Mouse (Mus musculus) testis, postnatal 14 days (tissue): ENCODE results near the gene Tmem131.
"Not testable (repeated sequence)": the region's sequence is repeated elsewhere in the genome, so short reads cannot be mapped to it uniquely, and the experiment has no call there.

ENCODE experiments used
- DNase-seq: peaks from one replicate; pipeline ENCODE4 v3.0.0; 2021; ENCODE audit warnings: low spot score

The Tmem131 gene

GRCm38 (mm10) chr1:36917423-36917822, 26.0 kb downstream of the Tmem131 start:
- DNase-seq, result no peak

DNA sequence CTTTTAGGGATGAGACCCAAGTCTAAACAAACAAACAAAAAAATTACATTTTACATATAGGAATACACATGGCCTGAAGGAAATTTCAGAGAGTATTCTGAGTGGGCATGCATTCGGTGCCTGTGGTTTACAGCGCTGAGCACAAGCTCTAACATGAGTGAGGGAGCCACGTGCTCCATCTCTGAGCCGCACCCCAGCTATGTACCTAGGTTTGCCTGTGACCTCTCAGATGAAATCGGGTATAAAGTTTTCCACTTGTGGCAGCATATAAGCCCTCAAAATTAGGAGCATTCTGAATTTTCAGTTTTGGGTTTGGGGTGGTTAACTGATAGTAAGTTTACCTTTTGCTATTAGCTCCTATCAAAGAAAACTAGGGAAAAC, 28.3 kb downstream of the Tmem131 start:
- DNase-seq, result no peak

GRCm38 (mm10) chr1:36914455-36915199, 28.8 kb downstream of the Tmem131 start:
- no peak for DNase-seq

GRCm38 (mm10) chr1:36913806-36914205, 29.7 kb downstream of the Tmem131 start:
- no peak for DNase-seq

DNA sequence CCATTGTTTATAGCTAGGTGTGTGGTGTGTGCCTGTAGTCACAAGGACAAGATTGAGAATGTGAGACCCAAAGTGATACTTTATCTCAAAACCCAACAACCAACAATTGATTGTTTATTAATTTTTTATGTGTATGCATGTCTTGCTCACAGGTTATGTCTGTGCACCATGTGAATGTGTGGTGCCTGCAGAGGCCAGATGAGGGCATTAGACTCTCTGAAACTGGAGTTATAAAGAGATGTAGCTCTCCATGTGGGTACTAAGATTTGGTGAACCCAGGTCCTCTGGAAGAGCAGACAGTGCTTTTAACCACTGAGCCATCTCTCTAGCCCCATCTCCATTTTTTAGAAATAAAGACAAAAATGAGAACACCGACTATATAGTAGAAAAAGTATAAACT, 31.2 kb downstream of the Tmem131 start:
- no peak for DNase-seq

DNA sequence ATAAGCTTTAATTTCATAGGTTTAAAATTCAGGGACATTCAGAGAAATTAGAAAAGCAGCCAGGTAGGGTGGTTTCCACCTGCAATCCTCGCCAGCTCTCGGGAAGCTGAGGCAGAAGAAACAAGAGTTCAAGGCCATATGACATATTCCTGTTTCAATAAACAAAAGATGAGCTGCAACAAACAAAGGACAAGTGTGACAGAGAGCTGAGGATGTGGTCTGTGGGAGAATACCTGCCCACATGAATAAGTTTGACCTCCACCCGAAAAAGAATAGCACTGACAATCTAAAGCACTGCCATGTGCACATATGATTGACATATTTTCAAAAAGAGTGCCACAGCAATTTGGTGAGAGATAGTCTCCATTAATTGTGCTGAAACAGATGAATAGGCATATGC, 31.9 kb downstream of the Tmem131 start:
- DNase-seq, result no peak

GRCm38 (mm10) chr1:36910397-36910796, 33.1 kb downstream of the Tmem131 start:
- no peak for DNase-seq

- DNase-seq, result not testable (repeated sequence)
Measured at GRCm38 (mm10) chr1:36909965-36910364, 33.5 kb downstream of the Tmem131 start.

GRCm38 (mm10) chr1:36905216-36905615, 38.2 kb downstream of the Tmem131 start:
- DNase-seq, result no peak

DNA sequence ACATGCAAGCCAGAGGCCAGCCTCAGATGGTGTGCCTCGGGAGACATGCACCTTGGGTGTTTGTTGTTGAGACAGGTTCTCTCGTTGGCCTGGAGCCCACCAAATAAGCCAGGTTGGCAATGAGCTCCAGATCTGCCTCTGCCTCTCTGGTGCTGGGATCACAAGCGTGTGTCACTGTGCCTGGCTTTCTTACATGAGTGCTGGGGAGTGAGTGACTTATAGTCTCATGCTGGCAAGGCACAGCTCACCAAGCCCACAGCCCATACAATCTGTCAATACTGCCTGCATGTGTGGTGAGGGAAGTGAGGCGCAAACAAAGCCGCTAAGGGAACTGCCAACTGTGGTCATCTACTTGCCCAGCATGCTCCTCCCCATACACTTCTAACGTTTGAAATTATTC, 39.0 kb downstream of the Tmem131 start:
- DNase-seq, result no peak

GRCm38 (mm10) chr1:36904084-36904451, 39.4 kb downstream of the Tmem131 start:
- DNase-seq, result no peak

- DNase-seq, result no peak
Measured at GRCm38 (mm10) chr1:36903376-36904083, 39.9 kb downstream of the Tmem131 start.

GRCm38 (mm10) chr1:36902533-36903315, 40.7 kb downstream of the Tmem131 start:
- DNase-seq, result no peak

DNA sequence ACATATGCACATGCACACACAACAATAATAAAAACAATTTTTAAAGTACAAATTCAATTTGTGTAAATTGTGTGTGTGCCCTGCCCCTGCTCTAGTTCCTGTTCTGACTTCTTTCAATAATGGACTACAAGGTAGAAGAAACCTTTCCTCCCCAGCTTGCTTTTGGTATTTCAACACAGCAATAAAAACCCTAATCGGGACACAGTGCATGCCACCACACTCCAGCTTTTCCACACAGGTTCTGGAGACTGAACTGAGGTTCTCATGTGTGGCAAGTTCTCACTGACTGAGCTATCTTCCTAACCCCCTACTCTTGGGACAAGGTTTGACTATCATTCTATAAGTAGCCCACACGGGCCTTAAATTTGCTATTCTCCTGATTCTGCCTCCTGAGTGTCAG, 43.8 kb downstream of the Tmem131 start:
- no peak for DNase-seq

GRCm38 (mm10) chr1:36896423-36896822, 47.0 kb downstream of the Tmem131 start:
- no peak for DNase-seq

GRCm38 (mm10) chr1:36895452-36895851, 48.0 kb downstream of the Tmem131 start:
- DNase-seq, result no peak

DNA sequence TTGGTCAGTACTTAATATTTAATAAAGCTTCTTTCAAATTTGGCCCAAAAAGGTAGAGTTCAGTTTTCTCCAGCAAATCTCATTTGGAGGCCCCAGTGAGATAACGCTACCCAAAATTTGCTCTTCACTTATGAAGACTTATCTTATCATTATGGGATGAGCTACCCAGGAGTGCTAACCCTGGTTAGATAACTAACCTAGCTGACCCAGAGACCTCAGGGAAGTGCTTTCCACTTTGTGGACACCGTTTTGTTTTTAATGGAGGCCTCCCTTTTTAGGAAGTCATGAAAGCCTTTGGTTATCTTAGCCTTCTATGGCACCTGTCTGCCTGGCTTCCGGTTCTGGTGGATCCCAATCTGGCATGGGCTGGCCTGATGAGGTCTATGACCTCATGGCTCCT, 49.3 kb downstream of the Tmem131 start:
- DNase-seq, result no peak

- DNase-seq, result not testable (repeated sequence)
Measured at GRCm38 (mm10) chr1:36893720-36894119, 49.7 kb downstream of the Tmem131 start.

GRCm38 (mm10) chr1:36893146-36893545, 50.3 kb downstream of the Tmem131 start:
- DNase-seq, result no peak

- DNase-seq, result no peak
Measured at GRCm38 (mm10) chr1:36892461-36892860, 51.0 kb downstream of the Tmem131 start.

- no peak for DNase-seq
Measured at GRCm38 (mm10) chr1:36889016-36889415, 54.5 kb downstream of the Tmem131 start.

DNA sequence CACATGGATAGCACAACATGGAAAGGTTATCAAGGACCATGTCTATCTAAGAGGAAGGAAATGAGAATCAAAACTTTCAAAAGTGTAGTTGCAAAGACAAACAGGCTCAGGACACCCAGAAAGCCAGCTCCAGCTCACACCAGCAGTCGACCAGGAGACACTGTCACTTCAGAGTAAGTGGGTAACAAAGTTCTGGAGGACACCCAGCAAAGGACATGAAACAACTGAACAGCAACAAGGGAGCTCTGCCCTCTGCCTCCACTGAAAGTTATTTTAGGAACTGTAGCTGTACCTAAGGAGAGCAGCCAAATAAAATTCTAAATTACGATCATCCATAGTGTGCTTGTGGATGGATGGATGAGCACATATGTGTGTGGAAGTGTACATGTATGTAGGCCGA, 56.3 kb downstream of the Tmem131 start:
- no peak for DNase-seq

GRCm38 (mm10) chr1:36886489-36886888, 57.0 kb downstream of the Tmem131 start:
- DNase-seq, result no peak
